Mouse (Mus musculus) left cerebral cortex, adult 8-10 months (tissue): Measurements from ENCODE around the gene Ifnar2. TPM values are rescaled to one million over a fixed set of nuclear protein-coding genes. Genes with fewer than 3 reads are reported as not detected.
"Not testable (repeated sequence)": the region's sequence is repeated elsewhere in the genome, so short reads cannot be mapped to it uniquely, and the experiment has no call there.

Source experiments
- DNase-seq, 2 experiments: peaks; one replicate each; pipeline ENCODE4 v3.0.0; 2022; ENCODE audit warnings: low spot score in 2 of 2
- total RNA-seq, 4 experiments: library from RNA; stranded (reverse); gene quantifications; 2 replicates each; pipeline ENCODE4 v1.2.4; 2022

Gene Ifnar2
- total RNA-seq, 4 experiments from 2014 or later, result 20.8 to 40.4 (median 27.7) TPM

DNA sequence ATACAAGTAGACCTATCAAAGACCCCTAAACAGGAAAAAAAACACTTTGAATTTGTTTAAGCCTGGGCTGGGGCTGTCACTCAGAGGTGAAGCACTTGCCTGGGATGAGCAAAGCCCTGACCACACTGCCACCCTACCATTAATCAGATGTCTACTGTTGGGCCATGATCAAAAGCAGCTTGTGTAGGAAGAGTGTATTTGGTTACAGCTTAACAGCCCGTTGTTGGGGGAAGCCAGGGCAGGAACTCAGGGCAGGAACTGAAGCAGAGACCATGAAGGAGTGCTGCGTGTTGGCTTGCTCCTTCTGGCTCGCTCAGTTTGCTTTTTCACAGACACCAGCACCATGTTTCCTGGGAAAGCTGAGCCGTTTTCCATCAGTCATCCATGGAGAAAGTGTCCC lies 54.0 kb downstream of the Ifnar2 start:
- DNase-seq, result no peak

GRCm38 (mm10) chr16:91427461-91427860 lies 54.9 kb downstream of the Ifnar2 start:
- DNase-seq, result no peak

DNA sequence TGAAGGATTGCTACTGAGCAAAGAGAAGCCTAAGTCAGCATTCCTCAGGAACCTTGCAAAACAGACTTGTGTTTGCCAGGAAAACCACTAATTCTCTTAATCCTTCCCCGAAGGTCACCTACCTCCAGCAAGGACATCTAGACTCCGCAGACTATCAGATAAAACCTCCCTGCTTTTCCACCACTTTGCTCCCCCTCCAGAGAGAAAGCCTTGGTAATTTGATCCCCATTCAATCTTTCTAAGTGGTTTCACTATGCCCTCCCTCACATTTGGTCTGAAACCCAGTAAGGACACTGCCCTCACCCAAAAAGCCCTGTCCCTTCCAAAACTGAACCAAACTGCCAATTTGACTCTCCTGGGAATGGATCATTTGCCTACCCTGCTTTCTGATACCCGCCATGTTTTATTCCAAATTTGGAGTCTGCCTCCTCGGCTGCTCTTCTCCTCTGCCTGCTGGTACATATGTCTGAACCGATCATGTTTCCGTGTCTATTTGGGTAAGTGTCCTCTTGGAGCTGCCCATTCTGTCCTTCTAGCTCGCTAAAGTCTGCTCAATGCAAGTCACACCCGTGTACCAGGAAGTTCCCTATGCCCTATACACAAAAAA lies 55.8 kb downstream of the Ifnar2 start:
- DNase-seq, result no peak

GRCm38 (mm10) chr16:91432720-91433328 lies 60.2 kb downstream of the Ifnar2 start:
- no peak for DNase-seq

GRCm38 (mm10) chr16:91433329-91433933 lies 60.8 kb downstream of the Ifnar2 start:
- DNase-seq, result no peak

- DNase-seq, result no peak
These were observed 61.5 kb downstream of the Ifnar2 start for GRCm38 (mm10) chr16:91434119-91434518.

GRCm38 (mm10) chr16:91438081-91438480 lies 65.5 kb downstream of the Ifnar2 start:
- no peak for DNase-seq

- not testable (repeated sequence) for DNase-seq
These were observed 66.0 kb downstream of the Ifnar2 start for GRCm38 (mm10) chr16:91438599-91438998.

- no peak for DNase-seq
These were observed 68.8 kb downstream of the Ifnar2 start for GRCm38 (mm10) chr16:91441366-91441765.

GRCm38 (mm10) chr16:91441811-91442240 lies 69.2 kb downstream of the Ifnar2 start:
- no peak for DNase-seq

- peak in 1 of 2 experiments; percentile 37 for DNase-seq
These were observed 69.9 kb downstream of the Ifnar2 start for GRCm38 (mm10) chr16:91442446-91442845.

DNA sequence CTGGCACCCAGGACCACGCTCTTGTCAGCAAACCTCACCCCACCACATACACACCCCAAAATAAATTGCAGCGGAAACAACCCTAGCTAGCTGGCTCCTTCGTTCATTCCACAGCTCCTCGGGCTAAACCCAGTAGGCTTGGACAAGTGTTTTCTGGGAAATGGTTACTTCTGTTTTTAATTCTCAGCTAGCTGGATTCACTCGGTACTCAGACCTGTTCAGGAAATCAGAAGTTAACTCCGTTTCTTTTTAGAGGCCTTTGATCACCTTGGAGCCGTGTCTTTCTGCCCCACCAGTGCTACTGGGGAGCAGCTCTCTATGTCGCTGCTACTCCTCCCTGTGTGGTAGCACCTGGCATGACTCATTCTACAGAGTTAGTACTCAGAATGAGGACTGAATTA lies 70.6 kb downstream of the Ifnar2 start:
- no peak for DNase-seq

DNA sequence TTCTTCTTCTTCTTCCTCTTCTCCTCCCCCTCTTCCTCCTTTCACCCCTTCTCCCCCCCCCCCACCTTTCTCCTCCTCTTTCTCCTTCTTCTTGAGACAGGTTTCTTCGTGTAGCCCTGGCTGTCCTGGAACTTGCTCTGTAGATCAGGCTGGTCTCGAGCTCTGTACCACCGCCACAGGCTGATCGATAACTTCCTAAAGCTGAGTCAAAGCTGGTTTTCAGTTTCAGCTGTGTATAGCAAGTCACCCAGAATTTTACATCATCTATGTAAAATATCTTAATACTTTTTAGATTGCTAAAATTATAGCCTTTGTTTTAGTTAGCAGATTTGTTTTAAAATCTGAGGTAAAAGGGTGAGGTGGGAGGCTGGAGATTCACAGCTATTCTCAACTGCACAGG lies 72.3 kb downstream of the Ifnar2 start:
- no peak for DNase-seq

GRCm38 (mm10) chr16:91445566-91445965 lies 73.0 kb downstream of the Ifnar2 start:
- DNase-seq, result no peak

DNA sequence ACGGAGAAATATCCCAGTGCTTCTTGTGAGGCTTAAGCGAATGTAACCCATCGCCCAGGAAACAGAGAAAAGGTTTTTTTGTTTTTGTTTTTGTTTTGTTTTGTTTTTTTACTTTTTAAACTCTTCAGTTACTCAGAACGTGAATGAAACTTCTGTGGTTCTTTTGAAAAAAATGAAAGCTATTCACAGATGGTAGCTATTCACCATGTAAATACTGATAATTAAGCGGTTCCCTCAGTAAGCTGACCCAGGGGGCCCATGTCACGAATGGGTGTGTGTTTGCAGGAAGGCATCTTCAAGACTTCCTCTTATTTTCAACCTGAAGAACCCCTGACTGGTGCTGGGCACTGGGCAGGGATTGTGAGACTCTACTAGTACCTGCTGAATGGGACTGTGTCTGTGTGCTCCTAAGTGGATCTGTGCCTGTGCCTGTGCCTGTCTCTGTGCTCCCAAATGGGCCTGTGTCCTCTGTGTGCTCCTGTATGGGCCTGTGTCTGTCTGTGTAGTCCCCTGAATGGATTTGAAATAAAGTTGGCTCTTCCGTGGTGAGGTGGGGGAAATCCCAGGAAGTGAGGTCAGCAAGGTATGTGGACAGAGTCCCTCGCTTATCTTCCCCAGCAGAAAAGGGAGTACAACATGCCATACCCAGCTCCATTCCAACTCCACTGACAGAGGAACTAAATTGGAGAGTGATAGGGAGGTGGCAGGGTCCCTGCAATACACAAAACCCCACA lies 74.4 kb downstream of the Ifnar2 start:
- DNase-seq, result no peak

GRCm38 (mm10) chr16:91447512-91447900 lies 74.9 kb downstream of the Ifnar2 start:
- DNase-seq, result no peak

DNA sequence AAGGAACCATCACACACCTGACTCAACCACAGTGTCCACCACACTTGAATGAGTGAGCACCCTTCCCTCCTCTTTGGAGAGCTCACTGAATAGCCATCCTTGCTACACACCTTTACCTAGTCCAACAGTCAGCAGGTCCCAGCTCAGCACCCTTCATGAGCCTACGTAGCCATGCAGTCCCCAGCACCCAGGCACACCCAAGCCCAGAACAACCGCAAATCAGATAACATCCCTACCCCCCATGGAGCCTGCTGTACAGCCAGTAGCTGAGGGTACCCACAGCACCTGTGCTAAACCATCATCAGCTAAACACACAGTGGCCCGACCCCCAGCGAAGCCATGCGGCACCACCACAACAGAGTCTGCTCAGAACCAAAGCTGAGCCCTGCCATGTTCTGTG lies 75.5 kb downstream of the Ifnar2 start:
- DNase-seq, result no peak

DNA sequence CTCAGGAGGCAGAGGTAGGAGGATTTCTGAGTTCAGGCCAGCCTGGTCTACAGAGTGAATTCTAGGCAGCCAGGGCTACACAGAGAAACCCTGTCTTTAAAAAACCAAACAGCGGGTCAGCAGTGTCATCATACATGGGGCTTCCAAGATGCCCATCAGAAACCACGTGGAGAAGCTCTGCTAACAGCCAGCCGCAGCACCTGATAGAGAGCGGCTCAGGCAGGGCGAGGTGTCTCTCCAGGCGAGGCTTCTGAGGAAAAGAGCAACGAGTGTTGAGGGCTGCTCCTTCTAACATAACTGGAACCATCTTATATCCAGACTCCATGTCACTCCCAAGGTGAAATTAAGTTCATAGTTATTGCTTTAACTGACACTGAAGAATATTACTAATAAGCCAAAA lies 76.3 kb downstream of the Ifnar2 start:
- no peak for DNase-seq

- no peak for DNase-seq
These were observed 77.8 kb downstream of the Ifnar2 start for GRCm38 (mm10) chr16:91450137-91451064.

DNA sequence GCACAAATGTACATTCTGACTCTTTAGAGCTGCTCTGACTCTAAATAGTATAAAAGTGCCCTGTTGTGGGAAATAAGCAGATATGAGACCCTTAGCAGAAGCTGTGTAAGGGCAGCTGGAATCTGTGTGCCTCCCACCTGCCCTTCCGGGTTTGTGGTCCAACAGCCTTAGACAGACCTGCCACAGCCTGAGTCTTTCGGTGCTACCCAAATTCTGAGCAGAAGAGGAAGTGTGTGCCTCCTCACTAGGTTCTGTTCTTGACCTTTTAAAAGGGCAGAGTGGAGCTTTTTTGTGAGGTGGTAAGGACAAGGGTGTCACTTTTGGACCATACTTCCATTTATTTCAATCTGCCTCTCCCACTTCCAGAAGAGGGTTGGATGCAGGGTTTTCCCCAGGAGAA lies 79.4 kb downstream of the Ifnar2 start:
- no peak for DNase-seq

DNA sequence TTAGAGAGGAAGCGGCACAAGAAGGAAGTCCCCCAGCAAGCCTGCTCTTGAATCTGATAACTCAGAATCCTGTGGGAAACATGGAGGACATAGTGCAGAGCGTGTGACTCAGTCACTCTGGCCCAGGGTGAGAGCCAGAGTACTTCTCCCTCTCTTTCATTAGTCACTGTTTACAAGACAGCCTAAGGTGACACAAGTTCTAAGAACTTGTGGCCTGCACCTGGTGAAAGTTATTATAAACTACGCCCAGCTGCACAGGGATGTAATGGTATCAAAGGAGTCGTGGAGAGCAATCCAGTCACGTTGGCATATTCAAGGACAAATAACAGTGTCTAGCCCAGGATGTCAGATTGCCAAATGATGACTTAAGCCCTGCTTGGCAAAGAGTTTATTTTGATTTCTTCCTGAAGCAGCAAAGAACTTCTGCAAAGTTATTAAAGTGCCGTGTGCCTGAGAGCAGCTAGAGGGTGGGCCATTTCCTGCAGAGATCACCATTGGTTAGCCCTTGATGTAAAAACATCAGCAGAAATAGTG lies 79.8 kb downstream of the Ifnar2 start:
- DNase-seq, result no peak
